Mouse (Mus musculus) left cerebral cortex, adult 2 months (tissue): ENCODE results near the gene Man1c1. TPM values are rescaled to one million over a fixed set of nuclear protein-coding genes. Genes with fewer than 3 reads are reported as not detected.

ENCODE experiments used
- DNase-seq, 2 experiments: peaks; one replicate each; pipeline ENCODE4 v3.0.0; 2021 to 2022; ENCODE audit warnings: low spot score in 2 of 2, mixed read lengths in 1 of 2; ENCODE audit errors: extremely low spot score in 1 of 2
- H3K27ac ChIP-seq: fragments of 200-600 bp; 2 replicates; pipeline ENCODE4 v1.8.1; 2022
- H3K4me3 ChIP-seq: fragments of 200-600 bp; 2 replicates; pipeline ENCODE4 v1.8.1; 2022
- CTCF ChIP-seq: fragments of 200-600 bp; IDR thresholded peaks from 2 replicates; pipeline ENCODE4 v1.8.1; 2022; ENCODE audit warnings: antibody characterized with exemption, mild to moderate bottlenecking, moderate library complexity
- intact Hi-C: fragments of 180-260 bp; cut with DNase I; formaldehyde crosslinking; loops from one replicate; pipeline ENCODE4 v1.15.1; 2025
- total RNA-seq, 2 experiments: library from RNA; stranded (reverse); gene quantifications; 2 replicates each; pipeline ENCODE4 v1.2.3; 2021

Gene Man1c1
- total RNA-seq, 2 experiments from 2014 or later: 43.1 to 43.6 TPM

DNA sequence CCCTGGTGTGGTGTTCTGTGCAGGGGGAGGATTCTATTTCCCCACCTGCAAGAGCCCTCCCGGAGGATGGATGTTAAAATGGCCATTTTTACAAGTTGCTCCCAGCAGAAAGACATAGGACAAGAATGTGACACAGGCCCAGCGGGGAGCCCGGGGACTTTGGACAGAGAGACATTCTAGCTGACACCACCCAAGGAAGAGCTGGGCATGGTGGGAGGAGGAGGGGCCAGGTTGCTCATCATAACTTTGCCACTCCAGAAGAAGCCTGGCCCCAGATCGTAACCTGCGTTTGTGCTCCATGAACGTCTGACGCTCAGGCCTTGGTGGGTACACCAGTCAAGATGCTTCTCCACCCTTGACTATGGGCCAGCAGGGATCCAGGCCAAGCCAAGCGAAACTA lies 143.4 kb downstream of the Man1c1 start:
- no peak overlapping the region for H3K27ac ChIP-seq

GRCm38 (mm10) chr4:134559154-134559553 lies 144.9 kb downstream of the Man1c1 start:
- H3K27ac ChIP-seq: no peak overlapping the region
- TF ChIP-seq CTCF: no peak
- no peak for DNase-seq
- intact Hi-C loops: no loop called here
- H3K4me3 ChIP-seq: no peak overlapping the region

More for the DNA sequence above, 143.4 kb downstream of the Man1c1 start:
- intact Hi-C loops: no loop called here
- no peak for DNase-seq
- H3K4me3 ChIP-seq: no peak overlapping the region
- no peak for TF ChIP-seq CTCF

GRCm38 (mm10) chr4:134558570-134559113 lies 145.4 kb downstream of the Man1c1 start:
- intact Hi-C loops: no loop called here

GRCm38 (mm10) chr4:134557626-134558249 lies 146.4 kb downstream of the Man1c1 start:
- no peak overlapping the region for H3K4me3 ChIP-seq
- no peak for TF ChIP-seq CTCF
- intact Hi-C loops: no loop called here
- no peak for DNase-seq
- no peak overlapping the region for H3K27ac ChIP-seq

More at GRCm38 (mm10) chr4:134558570-134559113, 145.4 kb downstream of the Man1c1 start:
- H3K4me3 ChIP-seq: no peak overlapping the region
- TF ChIP-seq CTCF: no peak
- no peak for DNase-seq
- H3K27ac ChIP-seq: no peak overlapping the region

DNA sequence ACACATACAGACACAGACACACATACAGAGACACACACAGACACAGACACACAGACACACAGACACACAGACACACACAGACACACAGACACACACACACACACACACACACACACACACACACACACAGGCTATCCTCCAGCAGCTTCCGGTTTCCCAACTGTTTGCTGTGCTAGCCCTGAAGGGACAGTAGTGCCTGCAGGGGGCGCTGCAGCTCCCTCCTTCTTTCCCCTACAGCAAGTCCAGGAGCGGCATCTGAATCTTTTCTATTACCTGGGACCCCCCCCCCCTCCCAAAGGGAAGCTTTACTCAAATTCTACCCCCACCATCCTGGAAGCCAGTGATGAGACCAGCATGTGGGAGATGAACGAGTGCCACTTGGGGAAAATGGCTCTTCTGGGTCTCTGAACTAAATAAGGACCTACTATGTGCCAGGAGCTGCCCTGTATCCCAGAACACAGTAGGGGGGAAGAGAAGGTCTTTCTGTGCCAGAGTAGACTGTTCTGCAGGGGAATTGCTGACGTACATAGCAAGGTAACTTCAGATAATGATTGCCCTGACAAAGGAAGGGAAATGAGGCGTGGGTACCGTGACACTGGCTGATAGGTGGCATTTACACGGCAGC lies 148.0 kb downstream of the Man1c1 start:
- intact Hi-C loops: no loop called here
- DNase-seq: no peak
- TF ChIP-seq CTCF: peak; percentile 44
- H3K4me3 ChIP-seq: no peak overlapping the region
- H3K27ac ChIP-seq: no peak overlapping the region

DNA sequence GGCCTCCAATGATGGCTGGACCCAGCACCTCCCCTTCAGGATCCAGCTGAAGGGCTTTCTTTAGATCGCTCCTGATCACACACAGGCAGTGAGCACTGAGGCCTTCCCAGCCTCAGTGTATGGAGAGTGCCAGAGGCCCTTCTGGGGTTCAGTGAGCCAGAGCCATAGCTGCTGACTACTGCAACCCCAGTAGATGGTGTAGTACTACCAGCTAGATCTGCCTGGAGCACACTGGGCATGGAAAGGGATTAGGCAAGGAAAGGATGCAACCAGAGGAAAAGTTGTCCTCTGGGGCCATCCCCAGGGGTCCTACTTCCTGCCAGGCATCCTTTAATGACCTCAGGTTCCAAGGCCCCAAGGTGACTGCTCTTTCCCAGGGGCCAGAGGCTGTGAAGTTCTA lies 150.5 kb downstream of the Man1c1 start:
- intact Hi-C loops: no loop called here
- DNase-seq: no peak
- H3K27ac ChIP-seq: no peak overlapping the region
- no peak overlapping the region for H3K4me3 ChIP-seq
- peak; percentile 40 for TF ChIP-seq CTCF

DNA sequence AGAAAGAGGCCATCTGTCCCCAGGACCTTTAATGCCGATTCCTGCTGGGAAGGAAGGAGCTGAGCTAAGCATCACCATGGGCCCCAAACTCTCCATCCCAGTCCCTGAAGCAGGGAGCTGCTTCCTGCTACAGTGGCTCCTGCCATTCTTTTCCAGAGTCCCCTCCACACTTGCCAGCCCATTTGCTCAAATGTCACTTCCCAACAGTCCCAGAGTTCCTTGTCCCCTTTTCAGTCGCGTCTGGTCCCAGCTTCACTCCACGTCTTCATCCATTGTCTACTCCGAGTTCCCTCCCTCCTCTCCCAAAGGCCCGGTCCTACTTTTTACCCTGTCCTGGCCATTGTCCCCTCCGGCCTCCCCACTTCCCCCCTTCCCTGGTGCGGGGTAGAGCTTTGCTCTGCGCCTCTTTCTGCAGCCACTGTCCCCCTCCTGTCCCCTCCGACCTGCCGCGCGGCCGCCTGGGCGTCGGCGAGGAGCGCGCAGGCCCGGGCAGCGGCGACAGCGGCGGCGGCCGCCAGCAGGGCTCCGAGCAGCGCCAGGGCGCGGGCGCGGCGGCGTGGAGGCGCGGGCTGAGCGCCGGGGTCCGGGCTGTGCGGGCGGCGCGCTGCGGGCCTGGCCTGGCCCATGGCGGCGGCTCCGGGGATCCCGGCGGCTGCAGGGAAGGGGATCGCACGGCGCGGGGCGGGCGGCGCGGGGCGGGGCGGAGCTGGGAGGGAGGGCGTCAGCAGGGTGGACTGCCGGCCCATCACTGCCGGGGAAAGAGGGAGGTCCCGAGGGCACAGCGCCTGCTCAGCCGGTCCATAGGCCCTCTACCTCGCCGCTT lies 152.4 kb downstream of the Man1c1 start, which contains the start of gene Selenon:
TSS of gene Selenon (minus strand) at position 673 of the 823 bp plus-strand sequence.
- H3K27ac ChIP-seq: peak within 1 kb of the TSS; percentile 62
- intact Hi-C loops: no loop called here
- TF ChIP-seq CTCF: no peak
- H3K4me3 ChIP-seq: peak within 1 kb of the TSS; percentile 60
- peak; percentile 58 to 68 for DNase-seq

DNA sequence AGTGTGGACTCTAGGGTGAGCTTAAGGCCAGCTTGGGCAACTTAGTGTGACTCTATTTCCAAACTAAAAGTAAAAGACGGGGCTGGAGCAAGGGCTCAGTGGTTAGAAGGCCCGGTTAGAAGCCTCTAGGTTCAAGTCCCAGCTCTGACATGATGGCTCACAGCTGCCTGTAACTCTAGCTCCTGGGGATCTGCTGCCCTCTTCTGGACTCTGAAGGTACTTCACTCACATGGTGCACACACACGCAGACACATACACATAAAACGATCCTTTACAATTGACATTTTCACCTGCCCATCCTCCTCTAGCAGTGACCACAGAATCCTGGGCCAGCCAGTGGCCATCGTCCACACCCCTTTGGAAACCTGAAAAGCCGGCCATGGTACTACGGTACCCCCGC lies 154.2 kb downstream of the Man1c1 start:
- intact Hi-C loops: no loop called here
- no peak overlapping the region for H3K27ac ChIP-seq
- no peak for DNase-seq
- H3K4me3 ChIP-seq: no peak overlapping the region
- TF ChIP-seq CTCF: peak; percentile 36

DNA sequence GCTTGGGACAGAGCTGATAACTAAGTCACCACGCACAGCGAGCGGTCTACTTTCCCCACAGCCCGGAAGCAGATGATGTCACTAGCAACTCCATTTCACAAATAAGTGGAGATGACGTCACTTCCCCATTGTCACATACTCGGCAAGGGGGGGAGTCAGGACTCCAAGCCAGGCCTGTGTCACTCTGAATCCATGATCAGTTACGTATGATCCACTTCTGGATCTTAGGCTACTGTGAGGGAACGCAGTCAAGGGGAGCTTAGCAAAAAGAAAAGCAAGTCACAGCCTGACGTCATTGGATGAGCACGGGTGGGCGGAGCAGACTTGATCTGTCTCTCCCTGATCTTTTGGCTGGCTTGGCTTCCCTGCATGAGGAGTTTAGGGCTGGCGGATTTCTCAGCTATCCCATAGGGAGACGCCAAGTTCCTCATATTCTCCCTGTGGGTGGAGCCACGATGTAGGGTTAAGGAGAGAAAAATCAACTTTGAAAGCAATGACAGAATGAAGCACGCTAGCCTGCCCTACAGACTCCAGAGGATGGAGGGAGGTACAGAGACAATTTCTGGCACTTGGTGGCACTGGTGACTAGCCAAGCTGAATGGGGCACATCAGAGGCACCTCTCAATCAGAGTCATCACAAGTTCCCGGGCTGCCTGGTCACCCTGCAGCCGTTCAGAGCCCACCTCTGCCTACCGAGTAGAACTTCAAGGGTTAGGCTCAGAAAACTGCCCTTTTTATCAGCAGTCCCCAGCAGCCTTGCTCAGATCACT lies 155.7 kb downstream of the Man1c1 start:
- no peak for DNase-seq
- TF ChIP-seq CTCF: no peak
- H3K27ac ChIP-seq: no peak overlapping the region
- intact Hi-C loops: no loop called here
- no peak overlapping the region for H3K4me3 ChIP-seq

GRCm38 (mm10) chr4:134546814-134547705 lies 157.0 kb downstream of the Man1c1 start:
- DNase-seq: no peak
- peak overlapping the region; percentile 26; the same call in 1 of the 2 replicates for H3K27ac ChIP-seq
- TF ChIP-seq CTCF: no peak
- intact Hi-C loops: no loop called here
- H3K4me3 ChIP-seq: no peak overlapping the region
